ENCODE assay signal across 15 mouse cellular contexts in genomic region chr7:98371161-98371560, GRCm38 (mm10). TPM values are rescaled to one million over a fixed set of nuclear protein-coding genes. Genes with fewer than 3 reads are reported as not detected.
DNase-seq lines count a peak whose midpoint lies in the region; ATAC-seq and TF ChIP-seq lines count a peak whose summit lies in the region.
"Had no signal": no experiment of that assay in that cellular context is flagged by ENCODE, and none has a peak within 500 bp of the region (broad histone marks: within the 10 kb centered on the region; RNA-seq: fewer than 3 reads in every experiment).

No protein-coding gene starts in this region.

- no peaks in the 10 kb centered on the region for H3K9me3 ChIP-seq in ES-Bruce4 (replicated peaks; ENCODE audit: control insufficient read depth, insufficient read depth, low read length, poor library complexity, severe bottlenecking)
- no peaks in the 10 kb centered on the region for H3K9me3 ChIP-seq in liver, embryonic 12.5 days (replicated peaks)
- H3K9me3 ChIP-seq: hindbrain, embryonic 10.5 days; neural tube, embryonic 12.5 days had no signal

- H3K9ac ChIP-seq in ES-Bruce4 (ENCODE audit: low read depth, poor library complexity, severe bottlenecking) = no peak overlapping the region
- H3K9ac ChIP-seq in liver, embryonic 12.5 days = no peak overlapping the region
- H3K9ac ChIP-seq: lung, embryonic 14.5 days; neural tube, embryonic 12.5 days had no signal

- no peak for ATAC-seq in liver, embryonic 12.5 days
- ATAC-seq: inflammation-experienced regulatory T-cells, adult 6 months; Patski had no signal

- peaks cover 1% of the 10 kb centered on the region for H3K4me1 ChIP-seq in ES-Bruce4 (ENCODE audit: control insufficient read depth, insufficient read depth, low read length)
- H3K4me1 ChIP-seq in cortical plate, adult 2 months (ENCODE audit: control insufficient read depth, insufficient read depth, low read length) = no peaks in the 10 kb centered on the region
- no peaks in the 10 kb centered on the region for H3K4me1 ChIP-seq in liver, embryonic 12.5 days
- H3K4me1 ChIP-seq: neural tube, embryonic 12.5 days had no signal

- H3K36me3 ChIP-seq in ES-Bruce4 (ENCODE audit: control insufficient read depth, insufficient read depth, low read length, poor library complexity, severe bottlenecking) = no peaks in the 10 kb centered on the region
- no peaks in the 10 kb centered on the region for H3K36me3 ChIP-seq in liver, embryonic 12.5 days
- H3K36me3 ChIP-seq: hindbrain, embryonic 10.5 days; neural tube, embryonic 12.5 days had no signal

- no peak overlapping the region for H3K4me3 ChIP-seq in ES-Bruce4 (ENCODE audit: low read depth, low read length)
- no peak overlapping the region for H3K4me3 ChIP-seq in cortical plate, adult 2 months (ENCODE audit: insufficient read depth, low read length)
- no peak overlapping the region for H3K4me3 ChIP-seq in liver, embryonic 12.5 days
- H3K4me3 ChIP-seq: erythroblast, embryonic 14.5 days; hindbrain, embryonic 10.5 days; neural tube, embryonic 12.5 days had no signal

- peak; percentile 44 for DNase-seq in layer of hippocampus, adult 9-11 months
- peak; percentile 70 to 75 for DNase-seq in right cerebral cortex, adult 2 months (ENCODE audit: low spot score in 2 of 2)
- DNase-seq in adrenal gland, postnatal 4 days (ENCODE audit: low spot score in 2 of 2) = no peak
- no peak for DNase-seq in spleen, postnatal 4 days (ENCODE audit: low spot score in 2 of 2)
- DNase-seq: cerebellum, adult 9-10 months; gastrocnemius, postnatal 10 days; lung, embryonic 14.5 days had no signal

- no peak for TF ChIP-seq EP300 in ES-Bruce4 (IDR thresholded peaks at IDR 0.05; ENCODE audit: insufficient read depth, low read depth, low read length)

- WGBS in liver, embryonic 12.5 days (ENCODE audit: insufficient replicate concordance) = 44% methylated on average over 4 of the region's 4 CpGs

- H3K4me2 ChIP-seq in liver, embryonic 12.5 days = no peak overlapping the region
- H3K4me2 ChIP-seq: lung, embryonic 14.5 days; neural tube, embryonic 12.5 days had no signal

- H3K27me3 ChIP-seq in ES-Bruce4 (ENCODE audit: control insufficient read depth, insufficient read depth, low read length, poor library complexity, severe bottlenecking) = no peaks in the 10 kb centered on the region
- peaks cover 20% of the 10 kb centered on the region; the same call in 1 of the 2 replicates for H3K27me3 ChIP-seq in liver, embryonic 12.5 days (replicated peaks)
- H3K27me3 ChIP-seq: neural tube, embryonic 12.5 days; Patski had no signal

- 0 out of 2 replicates have a peak overlapping the region, but pooled peaks have one; percentile 1 for H3K27ac ChIP-seq in ES-Bruce4 (ENCODE audit: insufficient read depth, low read length)
- H3K27ac ChIP-seq in cortical plate, adult 2 months (ENCODE audit: insufficient read depth, low read length) = no peak overlapping the region
- H3K27ac ChIP-seq in liver, embryonic 12.5 days = no peak overlapping the region
- H3K27ac ChIP-seq: hindbrain, embryonic 10.5 days; neural tube, embryonic 12.5 days had no signal

- TF ChIP-seq POLR2A in ES-Bruce4 (IDR thresholded peaks at IDR 0.05; ENCODE audit: insufficient read depth, low read length) = no peak
- TF ChIP-seq POLR2A in cortical plate, adult 2 months (IDR thresholded peaks at IDR 0.05; ENCODE audit: extremely low read depth, insufficient read depth, low read length) = 0 out of 2 replicates have a peak, but pooled peaks have one; percentile 36

- no peak for TF ChIP-seq CTCF in ES-Bruce4 (IDR thresholded peaks at IDR 0.05; ENCODE audit: low read depth, low read length)
- no peak for TF ChIP-seq CTCF in cortical plate, adult 2 months (IDR thresholded peaks at IDR 0.05; ENCODE audit: extremely low read depth, insufficient read depth, low read length)

RNA-seq across cellular contexts. Expression of gene Tsku, which starts 10.0 kb away (rescaled TPM):
- 17.5 TPM in 2 replicates for polyA plus RNA-seq in ES-Bruce4 (2011; ENCODE audit: insufficient read depth, insufficient read length, low read depth, missing spikeins)
- 2.2 and 3.1 TPM in 2 replicates for polyA plus RNA-seq in cortical plate, adult 2 months (2012; rRNA removed)
- 10 to 100 TPM; 10.3 to 12.1 TPM for total RNA-seq in adrenal gland, postnatal 4 days (2021)
- polyA plus RNA-seq in liver, embryonic 12.5 days (2016; fragmentation: Nextera tagmentation; extraction: Ambion mirVana) = 1.6 and 2.1 TPM in 2 replicates
- polyA plus RNA-seq: erythroblast, embryonic 14.5 days; inflammation-experienced regulatory T-cells, adult 6 months had no signal

RNA-seq across cellular contexts. Expression of gene Acer3, which starts 50.2 kb away (rescaled TPM):
- polyA plus RNA-seq in ES-Bruce4 (2011; ENCODE audit: insufficient read depth, insufficient read length, low read depth, missing spikeins) = 18.4 and 19.2 TPM in 2 replicates
- polyA plus RNA-seq in cortical plate, adult 2 months (2012; rRNA removed) = 10.0 and 10.3 TPM in 2 replicates
- total RNA-seq in adrenal gland, postnatal 4 days (2021) = 10 to 100 TPM; 20.3 to 24.2 TPM
- 24.6 and 26.6 TPM in 2 replicates for polyA plus RNA-seq in liver, embryonic 12.5 days (2016; fragmentation: Nextera tagmentation; extraction: Ambion mirVana)

Comparison
In these comparisons a context has a peak if more than half of its experiments do, and no peak if none do; other contexts are left out.
1. DNase-seq: peak in layer of hippocampus, adult 9-11 months (single experiment) and right cerebral cortex, adult 2 months (2 of 2); none in adrenal gland, postnatal 4 days (0 of 2) and spleen, postnatal 4 days (0 of 2).